Mouse (Mus musculus): ENCODE measurements around the gene Spsb4. TPM values are rescaled to one million over a fixed set of nuclear protein-coding genes. Genes with fewer than 3 reads are reported as not detected.

Spsb4 gene
- total and polyA plus RNA-seq, 2 experiments, result 1.5 to 3.5 TPM

DNA sequence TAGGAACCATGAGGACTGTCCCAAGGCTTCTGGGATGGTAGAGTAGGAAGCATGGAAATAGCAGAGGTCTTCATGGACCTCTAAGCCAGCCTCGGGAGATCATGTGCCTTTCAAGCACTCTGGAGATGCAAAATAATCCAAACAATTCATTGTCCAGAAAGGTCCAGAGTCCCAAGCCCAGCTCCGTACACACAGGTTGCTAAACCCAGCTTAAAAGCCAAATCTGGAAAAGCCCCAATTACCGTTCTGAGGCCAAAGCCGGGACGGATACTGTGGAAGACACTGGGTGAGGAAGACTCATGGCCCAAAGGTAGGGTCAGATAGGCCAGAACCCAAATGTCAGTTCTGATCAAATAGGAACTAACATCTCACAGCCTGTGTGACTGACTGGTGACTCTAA, 36.8 kb downstream of the Spsb4 start:
- TF ChIP-seq POLR2A (IDR thresholded peaks at IDR 0.05; ENCODE audit: extremely low read depth, insufficient read depth, low read length) (no peak), CTCF (IDR thresholded peaks at IDR 0.05; ENCODE audit: low read depth, low read length) (no peak)

DNA sequence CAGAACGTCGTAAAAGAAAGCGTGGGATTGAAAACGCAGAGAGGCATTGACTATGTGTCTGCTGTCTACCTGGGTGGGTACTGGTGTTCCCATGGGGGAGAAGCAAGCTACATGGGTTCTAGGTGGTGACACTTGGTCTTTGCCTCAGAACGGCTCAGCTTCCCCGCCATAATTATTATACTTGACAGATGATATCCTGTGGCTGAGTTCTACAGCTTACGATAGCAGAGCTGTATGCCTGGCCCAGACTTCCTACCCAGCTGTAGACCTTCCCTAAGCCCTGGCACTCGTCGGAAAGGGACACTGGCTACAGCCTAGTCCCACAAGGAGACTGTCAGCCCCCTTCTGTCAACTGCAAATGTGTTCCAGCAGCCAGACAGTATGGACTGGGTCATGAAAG, 37.5 kb downstream of the Spsb4 start:
- Histone ChIP-seq H3K27me3 (ENCODE audit: control insufficient read depth, insufficient read depth, low read length) (no peaks in the 10 kb centered on the region), H3K4me3 (ENCODE audit: insufficient read depth, low read depth, low read length) (no peak overlapping the region), H3K9ac (ENCODE audit: low read depth, low read length) (no peak overlapping the region), H3K36me3 (ENCODE audit: control insufficient read depth, insufficient read depth, low read length) (no peaks in the 10 kb centered on the region), H3K79me2 (ENCODE audit: control insufficient read depth, insufficient read depth, low read length) (no peaks in the 10 kb centered on the region), H3K27ac (replicated peaks; ENCODE audit: insufficient read depth, low read depth, low read length) (no peak overlapping the region), H3K4me1 (ENCODE audit: control insufficient read depth, insufficient read depth, low read length) (peaks cover 25% of the 10 kb centered on the region)
- 81% methylated on average over 9 of the region's 9 CpGs for WGBS
- TF ChIP-seq POLR2A (IDR thresholded peaks at IDR 0.05; ENCODE audit: extremely low read depth, insufficient read depth, low read length), result no peak
- TF ChIP-seq CTCF (IDR thresholded peaks at IDR 0.05; ENCODE audit: low read depth, low read length), result no peak
- DNase-seq (ENCODE audit: extremely low read depth, low read depth, low spot score), result no peak

More for the DNA sequence above, 36.8 kb downstream of the Spsb4 start:
- H3K36me3 ChIP-seq (ENCODE audit: control insufficient read depth, insufficient read depth, low read length), result no peaks in the 10 kb centered on the region
- peaks cover 25% of the 10 kb centered on the region for H3K4me1 ChIP-seq (ENCODE audit: control insufficient read depth, insufficient read depth, low read length)
- no peak overlapping the region for H3K4me3 ChIP-seq (ENCODE audit: insufficient read depth, low read depth, low read length)
- no peaks in the 10 kb centered on the region for H3K79me2 ChIP-seq (ENCODE audit: control insufficient read depth, insufficient read depth, low read length)
- DNase-seq (ENCODE audit: extremely low read depth, low read depth, low spot score), result peak; percentile 95
- H3K27me3 ChIP-seq (ENCODE audit: control insufficient read depth, insufficient read depth, low read length), result no peaks in the 10 kb centered on the region
- WGBS, result 23% methylated on average over 5 of the region's 5 CpGs
- peak overlapping the region; percentile 75 for H3K27ac ChIP-seq (replicated peaks; ENCODE audit: insufficient read depth, low read depth, low read length)
- H3K9ac ChIP-seq (ENCODE audit: low read depth, low read length), result no peak overlapping the region

DNA sequence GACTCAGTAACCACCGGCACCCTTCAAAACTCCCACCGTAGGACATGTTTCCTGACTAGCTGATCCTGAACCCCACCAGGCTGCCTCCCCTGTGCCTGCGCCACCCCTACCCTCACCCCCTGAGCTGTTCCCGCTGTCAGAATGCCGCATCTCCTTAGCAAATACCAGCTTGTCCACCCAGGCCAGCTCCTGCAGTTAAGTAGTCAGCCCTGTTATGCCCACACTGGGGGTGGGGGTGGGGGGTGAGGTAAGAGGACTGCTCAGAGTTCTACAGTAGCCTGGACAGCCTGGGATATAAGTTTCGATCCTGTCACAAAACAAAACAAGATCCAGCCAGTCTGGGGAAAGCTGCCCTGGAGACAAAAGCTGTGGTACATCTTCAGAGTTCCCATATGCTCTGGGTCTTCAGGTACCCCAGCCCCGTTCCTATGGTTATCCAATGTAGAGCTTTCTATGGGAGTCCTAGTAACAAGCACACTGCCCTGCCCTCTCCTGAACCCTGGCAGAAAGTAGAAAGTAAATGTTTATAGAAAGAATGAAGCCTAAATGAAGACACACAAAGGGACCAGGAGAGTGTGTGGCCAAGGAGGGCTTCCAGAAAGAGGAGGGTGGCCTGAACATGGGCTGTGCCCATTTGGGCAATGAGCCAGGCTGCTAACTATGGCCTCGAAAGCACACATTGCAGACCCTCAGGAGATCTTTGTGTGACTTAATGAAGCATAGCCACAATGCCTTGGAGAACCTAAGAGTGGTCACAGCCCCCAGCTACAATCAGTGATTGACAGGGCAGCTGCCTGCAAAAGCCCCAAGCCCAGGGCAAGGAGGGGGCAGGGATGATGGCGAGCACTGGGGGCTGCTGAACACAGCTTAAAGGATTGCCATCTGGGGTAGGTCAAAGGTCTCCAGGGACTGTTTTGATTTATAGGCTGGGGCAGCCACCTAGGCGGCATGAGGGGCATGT, 38.3 kb downstream of the Spsb4 start:
- Histone ChIP-seq H3K79me2 (ENCODE audit: control insufficient read depth, insufficient read depth, low read length) (no peaks in the 10 kb centered on the region), H3K4me3 (ENCODE audit: insufficient read depth, low read depth, low read length) (no peak overlapping the region), H3K4me1 (ENCODE audit: control insufficient read depth, insufficient read depth, low read length) (peaks cover 25% of the 10 kb centered on the region), H3K27me3 (ENCODE audit: control insufficient read depth, insufficient read depth, low read length) (no peaks in the 10 kb centered on the region), H3K27ac (replicated peaks; ENCODE audit: insufficient read depth, low read depth, low read length) (no peak overlapping the region), H3K36me3 (ENCODE audit: control insufficient read depth, insufficient read depth, low read length) (no peaks in the 10 kb centered on the region), H3K9ac (ENCODE audit: low read depth, low read length) (no peak overlapping the region)
- 73% methylated on average over 10 of the region's 10 CpGs for WGBS
- no peak for DNase-seq (ENCODE audit: extremely low read depth, low read depth, low spot score)
- TF ChIP-seq POLR2A (IDR thresholded peaks at IDR 0.05; ENCODE audit: extremely low read depth, insufficient read depth, low read length), result no peak
- TF ChIP-seq CTCF (IDR thresholded peaks at IDR 0.05; ENCODE audit: low read depth, low read length), result no peak

DNA sequence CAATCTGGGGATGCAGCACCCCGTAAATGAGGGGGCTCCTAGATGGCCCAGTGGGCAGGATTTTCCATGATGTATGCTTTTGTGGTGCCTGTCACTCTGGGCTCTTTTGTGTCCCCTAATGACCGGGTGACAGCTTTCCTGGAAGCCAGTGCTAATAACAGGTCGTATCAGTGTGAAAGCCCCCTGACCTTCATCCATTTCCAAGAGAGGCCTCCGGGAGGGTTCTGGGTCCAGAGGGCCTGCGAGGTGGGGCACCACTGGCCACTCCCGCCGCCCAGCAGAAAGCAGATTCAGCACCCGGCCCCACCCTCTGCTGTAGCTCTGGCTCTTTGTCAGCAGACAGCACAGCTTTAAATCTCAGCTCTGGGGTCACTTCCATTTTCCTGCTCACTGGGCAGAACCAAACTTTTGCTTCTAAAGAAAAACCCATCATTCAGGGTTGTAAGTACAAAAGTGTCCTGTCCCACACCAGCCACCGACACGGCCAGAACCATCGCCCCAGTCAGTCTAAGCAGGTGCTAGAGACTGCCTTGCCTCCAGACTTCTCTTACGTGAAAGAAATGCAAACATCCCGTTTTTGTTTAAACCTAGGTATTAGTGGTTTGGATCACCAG, 39.1 kb downstream of the Spsb4 start:
- Histone ChIP-seq H3K27me3 (ENCODE audit: control insufficient read depth, insufficient read depth, low read length) (no peaks in the 10 kb centered on the region), H3K27ac (replicated peaks; ENCODE audit: insufficient read depth, low read depth, low read length) (no peak overlapping the region), H3K9ac (ENCODE audit: low read depth, low read length) (no peak overlapping the region), H3K36me3 (ENCODE audit: control insufficient read depth, insufficient read depth, low read length) (no peaks in the 10 kb centered on the region), H3K79me2 (ENCODE audit: control insufficient read depth, insufficient read depth, low read length) (no peaks in the 10 kb centered on the region), H3K4me1 (ENCODE audit: control insufficient read depth, insufficient read depth, low read length) (peaks cover 25% of the 10 kb centered on the region), H3K4me3 (ENCODE audit: insufficient read depth, low read depth, low read length) (no peak overlapping the region)
- DNase-seq (ENCODE audit: extremely low read depth, low read depth, low spot score), result no peak
- WGBS, result 74% methylated on average over 13 of the region's 13 CpGs
- TF ChIP-seq CTCF (IDR thresholded peaks at IDR 0.05; ENCODE audit: low read depth, low read length) (no peak), POLR2A (IDR thresholded peaks at IDR 0.05; ENCODE audit: extremely low read depth, insufficient read depth, low read length) (no peak)

DNA sequence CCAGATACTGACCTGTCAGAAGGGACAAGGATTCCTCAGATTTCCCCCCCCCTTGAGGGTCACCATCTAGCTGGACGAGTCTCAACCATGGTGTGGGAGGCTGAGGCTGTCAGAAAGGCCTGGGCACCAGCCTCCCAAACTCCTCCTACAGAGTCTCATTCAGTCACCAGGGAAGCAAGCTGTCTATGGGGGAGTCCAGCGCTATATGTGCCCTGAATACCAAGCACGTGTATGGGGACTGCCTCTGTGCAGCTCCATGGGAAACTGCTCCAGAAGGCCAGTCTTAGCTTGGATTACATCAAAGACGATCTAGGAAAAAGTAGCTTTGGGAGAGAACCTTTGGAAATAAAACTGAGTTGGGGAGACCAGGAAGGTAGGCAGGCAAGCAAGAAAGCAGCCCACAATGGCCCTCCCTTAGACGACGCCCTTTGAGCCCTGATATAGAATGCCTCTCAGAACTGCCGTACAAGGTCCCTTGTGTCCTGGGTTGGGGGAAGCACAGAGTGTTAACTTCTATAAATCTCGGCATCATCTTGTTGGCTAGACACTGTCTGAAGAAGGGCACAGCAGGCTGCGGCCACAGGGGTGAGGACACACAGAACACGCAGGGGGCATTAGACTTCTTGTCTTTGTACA, 40.4 kb downstream of the Spsb4 start:
- Histone ChIP-seq H3K4me3 (ENCODE audit: insufficient read depth, low read depth, low read length) (no peak overlapping the region), H3K9ac (ENCODE audit: low read depth, low read length) (no peak overlapping the region), H3K79me2 (ENCODE audit: control insufficient read depth, insufficient read depth, low read length) (no peaks in the 10 kb centered on the region), H3K36me3 (ENCODE audit: control insufficient read depth, insufficient read depth, low read length) (no peaks in the 10 kb centered on the region), H3K4me1 (ENCODE audit: control insufficient read depth, insufficient read depth, low read length) (peaks cover 25% of the 10 kb centered on the region), H3K27ac (replicated peaks; ENCODE audit: insufficient read depth, low read depth, low read length) (no peak overlapping the region), H3K27me3 (ENCODE audit: control insufficient read depth, insufficient read depth, low read length) (no peaks in the 10 kb centered on the region)
- no peak for DNase-seq (ENCODE audit: extremely low read depth, low read depth, low spot score)
- TF ChIP-seq POLR2A (IDR thresholded peaks at IDR 0.05; ENCODE audit: extremely low read depth, insufficient read depth, low read length), result no peak
- no peak for TF ChIP-seq CTCF (IDR thresholded peaks at IDR 0.05; ENCODE audit: low read depth, low read length)
- WGBS, result 89% methylated on average over 10 of the region's 10 CpGs
